Mouse (Mus musculus) liver, embryonic 14.5 days (tissue): ENCODE results near the gene Ints13.

Experiments
- CTCF ChIP-seq: IDR thresholded peaks from 2 replicates; pipeline ENCODE4 v1.5.1; 2016; ENCODE audit warnings: antibody characterized with exemption, low read depth, control low read depth
- EP300 ChIP-seq: IDR thresholded peaks from 2 replicates; pipeline ENCODE4 v1.6.1; 2016; ENCODE audit warnings: antibody characterized with exemption, low read depth

DNA sequence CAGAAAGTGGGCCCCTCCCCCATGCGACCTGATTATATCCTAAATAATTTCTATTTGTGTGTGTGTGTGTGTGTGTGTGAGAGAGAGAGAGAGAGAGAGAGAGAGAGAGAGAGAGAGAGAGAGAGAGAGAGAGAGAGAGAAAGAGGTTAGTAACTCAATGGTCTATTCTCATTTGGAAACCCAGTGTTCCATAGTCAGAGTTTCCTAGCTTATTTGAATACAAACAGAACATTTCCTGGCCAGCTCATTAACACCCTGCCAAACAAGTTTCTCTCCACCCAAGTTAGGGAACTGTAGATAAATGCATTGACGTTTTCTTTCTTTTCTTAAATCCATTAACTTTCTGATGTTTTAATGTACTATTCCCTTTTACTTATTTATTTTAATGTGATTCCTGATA lies 39.6 kb downstream of the Ints13 start:
- TF ChIP-seq EP300 (no peak), CTCF (no peak)
